Mouse (Mus musculus) midbrain, embryonic 15.5 days (tissue): Measurements from ENCODE around the gene Mmgt2. TPM values are rescaled to one million over a fixed set of nuclear protein-coding genes. Genes with fewer than 3 reads are reported as not detected.

ENCODE experiments used
- ATAC-seq: fragments of 200-750 bp; cut with Nextera tagmentation; replicated peaks from 2 replicates; pipeline ENCODE4 v1.8.0; 2017; ENCODE audit warnings: moderate TSS enrichment
- H3K27ac ChIP-seq: fragments of 300-500 bp; sonication (generic); 2 replicates; pipeline ENCODE4 v1.5.1; 2015; ENCODE audit warnings: mild to moderate bottlenecking, inconsistent platforms
- H3K27me3 ChIP-seq: fragments of 300-500 bp; sonication (generic); replicated peaks from 2 replicates; pipeline ENCODE4 v1.6.1; 2015; ENCODE audit warnings: inconsistent platforms
- H3K36me3 ChIP-seq: fragments of 300-500 bp; sonication (generic); replicated peaks from 2 replicates; pipeline ENCODE4 v1.6.1; 2015; ENCODE audit warnings: inconsistent platforms
- H3K4me1 ChIP-seq: fragments of 300-500 bp; sonication (generic); 2 replicates; pipeline ENCODE4 v1.6.1; 2015; ENCODE audit warnings: inconsistent platforms
- H3K4me2 ChIP-seq: fragments of 300-500 bp; sonication (generic); 2 replicates; pipeline ENCODE4 v1.6.1; 2015; ENCODE audit warnings: inconsistent platforms, mild to moderate bottlenecking, moderate library complexity
- H3K4me3 ChIP-seq: fragments of 300-500 bp; sonication (generic); 2 replicates; pipeline ENCODE4 v1.5.1; 2015; ENCODE audit warnings: mild to moderate bottlenecking, inconsistent platforms
- H3K9ac ChIP-seq: fragments of 300-500 bp; sonication (generic); 2 replicates; pipeline ENCODE4 v1.6.1; 2015; ENCODE audit warnings: mild to moderate bottlenecking, inconsistent platforms
- H3K9me3 ChIP-seq: fragments of 300-500 bp; sonication (generic); 2 replicates; pipeline ENCODE4 v1.6.1; 2016; ENCODE audit warnings: inconsistent platforms
- WGBS: fragments of 180-500 bp; shearing (Covaris S2); methylation state at CpG from one replicate; pipeline ENCODE4 v1.1.7; 2015; ENCODE audit warnings: mixed read lengths; 5-methylcytosine and 5-hydroxymethylcytosine counted together
- polyA plus RNA-seq: library from polyadenylated mRNA; unstranded; fragments of >200 nt; fragmentation: Nextera tagmentation; extraction: Ambion mirVana; gene quantifications from 2 replicates; pipeline ENCODE4 v1.2.1, GENCODE M21; 2015

The Mmgt2 gene
- polyA plus RNA-seq, 1 experiment from 2014 or later: 21.6 TPM

DNA sequence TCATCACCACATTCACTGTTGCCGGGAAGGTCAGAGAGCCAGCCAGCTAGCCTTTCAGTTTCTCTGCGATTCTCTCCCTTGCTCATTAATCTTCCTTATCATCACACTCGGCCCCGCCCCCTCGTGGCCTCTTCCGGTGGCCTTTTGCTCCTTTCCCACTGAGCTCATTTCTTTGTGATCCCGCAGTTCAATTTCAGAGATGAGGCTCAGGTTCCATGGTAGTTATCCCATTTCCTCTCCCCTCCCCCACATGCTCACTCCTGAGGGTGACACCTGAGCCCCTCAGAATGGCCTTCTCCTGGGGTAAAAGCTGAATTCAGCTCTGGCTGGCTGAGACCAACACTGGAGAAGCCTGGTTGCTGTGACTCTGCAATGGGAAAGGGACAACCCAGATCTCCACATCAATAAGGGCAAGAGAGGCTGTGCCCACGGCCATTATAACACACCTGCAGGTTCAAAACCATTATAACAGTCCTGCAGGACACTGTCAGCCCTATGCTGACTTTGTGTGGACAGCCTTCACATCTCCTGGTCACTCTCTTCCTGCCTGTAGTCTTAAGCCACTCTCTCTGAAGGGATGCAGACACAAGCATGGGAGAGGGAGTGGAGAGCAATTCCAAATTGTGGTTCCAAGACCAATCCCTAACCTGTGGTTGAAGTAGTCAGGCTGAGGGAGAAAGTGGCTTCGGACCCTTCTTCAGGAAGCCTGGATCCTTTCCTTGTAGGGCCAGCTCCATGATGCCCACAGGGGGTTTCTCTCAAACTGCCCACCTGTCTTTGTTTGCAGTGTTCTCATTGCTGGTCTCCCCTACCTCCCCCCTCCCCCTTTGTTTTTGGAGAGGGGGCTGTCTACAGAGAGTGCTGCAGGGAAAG lies 18.9 kb upstream of the Mmgt2 start:
- no peak overlapping the region for H3K4me3 ChIP-seq
- H3K4me2 ChIP-seq: peak overlapping the region; percentile 42; the same call in 1 of the 2 replicates
- H3K4me1 ChIP-seq: peaks cover 41% of the 10 kb centered on the region
- H3K9ac ChIP-seq: no peak overlapping the region; the same call in 1 of the 2 replicates
- H3K27me3 ChIP-seq: no peaks in the 10 kb centered on the region
- 4% methylated on average over 9 of the region's 9 CpGs for WGBS
- H3K36me3 ChIP-seq: no peaks in the 10 kb centered on the region
- peak overlapping the region; percentile 83 for H3K27ac ChIP-seq
- H3K9me3 ChIP-seq: no peaks in the 10 kb centered on the region
- ATAC-seq: peak; percentile 24; the same call in 1 of the 2 replicates

DNA sequence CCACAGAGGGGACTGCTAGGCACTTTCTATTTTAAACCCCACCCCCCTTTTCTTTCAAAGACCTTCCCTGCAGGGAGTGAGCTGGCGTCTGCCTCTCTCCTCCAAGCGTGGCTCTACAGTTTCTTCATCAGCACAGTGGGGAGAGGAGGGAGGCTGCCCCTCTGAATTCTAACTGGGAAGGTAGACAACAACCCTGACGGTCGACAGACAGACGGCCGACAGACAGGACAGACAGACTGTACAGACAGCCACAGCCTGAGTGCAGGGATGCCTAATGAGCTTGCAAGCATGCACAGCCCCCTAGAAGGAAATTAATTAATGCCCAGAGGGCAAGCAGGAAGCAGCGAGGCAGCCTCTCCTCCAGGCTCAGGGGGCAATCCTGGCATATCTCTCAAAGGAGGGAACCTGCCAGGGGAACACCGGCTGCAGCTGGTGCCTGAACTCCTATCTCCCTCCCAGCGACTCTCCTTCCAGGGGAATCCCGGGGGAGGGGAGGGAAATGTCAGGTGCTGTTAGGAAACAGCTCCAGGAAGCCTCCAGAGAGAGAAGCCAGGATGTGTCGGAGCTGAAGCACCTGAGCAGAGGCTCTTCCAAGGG lies 18.1 kb upstream of the Mmgt2 start:
- H3K9me3 ChIP-seq: no peaks in the 10 kb centered on the region
- ATAC-seq: peak; percentile 79
- H3K27me3 ChIP-seq: no peaks in the 10 kb centered on the region
- peak overlapping the region; percentile 42 for H3K4me2 ChIP-seq
- H3K4me1 ChIP-seq: peaks cover 35% of the 10 kb centered on the region
- H3K27ac ChIP-seq: peak overlapping the region; percentile 83
- peak overlapping the region; percentile 38 for H3K9ac ChIP-seq
- 4% methylated on average over 11 of the region's 11 CpGs for WGBS
- no peaks in the 10 kb centered on the region for H3K36me3 ChIP-seq
- H3K4me3 ChIP-seq: peak overlapping the region; percentile 10; the same call in 1 of the 2 replicates

DNA sequence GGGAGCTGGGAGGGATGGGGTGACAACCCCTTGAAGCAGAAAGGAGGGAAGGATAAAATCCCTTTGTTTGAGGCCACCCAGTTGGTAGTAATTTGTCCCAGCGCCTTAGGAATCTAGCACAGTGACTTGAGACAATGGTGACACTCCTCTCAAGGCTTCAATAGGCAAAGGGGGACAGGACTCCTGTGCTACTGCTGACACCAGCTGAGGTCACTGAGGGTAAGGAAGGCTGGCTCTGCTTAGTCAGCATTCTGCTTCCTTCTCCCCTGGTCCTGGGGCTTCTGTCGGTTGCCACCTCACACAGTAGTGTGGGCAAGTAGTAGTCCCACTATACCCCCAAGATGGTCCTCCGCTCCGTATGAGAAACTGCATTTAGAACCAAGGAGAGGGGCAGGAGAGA lies 17.3 kb upstream of the Mmgt2 start:
- Histone ChIP-seq H3K27ac (peak overlapping the region; percentile 83; the same call in 1 of the 2 replicates), H3K4me2 (no peak overlapping the region), H3K27me3 (no peaks in the 10 kb centered on the region), H3K9me3 (no peaks in the 10 kb centered on the region), H3K4me1 (peaks cover 35% of the 10 kb centered on the region), H3K36me3 (no peaks in the 10 kb centered on the region), H3K9ac (no peak overlapping the region), H3K4me3 (no peak overlapping the region)
- 34% methylated on average over 4 of the region's 4 CpGs for WGBS
- no peak for ATAC-seq

DNA sequence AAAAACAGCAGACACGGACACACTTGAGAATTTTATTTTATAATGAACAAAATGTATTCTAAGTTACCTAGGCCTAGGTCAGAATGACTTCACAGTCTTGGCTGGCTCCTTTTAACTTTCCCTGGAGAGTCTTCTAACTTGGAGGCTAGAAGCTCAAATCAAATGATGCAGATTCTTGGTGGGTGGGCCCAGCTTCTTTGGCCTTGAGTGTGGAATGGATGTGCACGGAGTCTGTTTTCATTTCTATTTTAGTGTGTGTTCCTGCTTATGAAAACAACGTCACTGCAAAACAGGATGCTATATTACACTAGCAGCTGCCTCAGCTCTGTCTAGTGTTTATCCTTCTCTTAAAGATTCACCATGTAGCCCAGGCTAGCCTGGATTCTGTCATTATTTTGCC lies 13.1 kb upstream of the Mmgt2 start:
- Histone ChIP-seq H3K9ac (no peak overlapping the region), H3K27me3 (no peaks in the 10 kb centered on the region), H3K4me2 (no peak overlapping the region), H3K36me3 (no peaks in the 10 kb centered on the region), H3K4me1 (peaks cover 10% of the 10 kb centered on the region), H3K9me3 (no peaks in the 10 kb centered on the region), H3K27ac (no peak overlapping the region), H3K4me3 (no peak overlapping the region)
- ATAC-seq: no peak
- 82% methylated on average over 3 of the region's 3 CpGs for WGBS

DNA sequence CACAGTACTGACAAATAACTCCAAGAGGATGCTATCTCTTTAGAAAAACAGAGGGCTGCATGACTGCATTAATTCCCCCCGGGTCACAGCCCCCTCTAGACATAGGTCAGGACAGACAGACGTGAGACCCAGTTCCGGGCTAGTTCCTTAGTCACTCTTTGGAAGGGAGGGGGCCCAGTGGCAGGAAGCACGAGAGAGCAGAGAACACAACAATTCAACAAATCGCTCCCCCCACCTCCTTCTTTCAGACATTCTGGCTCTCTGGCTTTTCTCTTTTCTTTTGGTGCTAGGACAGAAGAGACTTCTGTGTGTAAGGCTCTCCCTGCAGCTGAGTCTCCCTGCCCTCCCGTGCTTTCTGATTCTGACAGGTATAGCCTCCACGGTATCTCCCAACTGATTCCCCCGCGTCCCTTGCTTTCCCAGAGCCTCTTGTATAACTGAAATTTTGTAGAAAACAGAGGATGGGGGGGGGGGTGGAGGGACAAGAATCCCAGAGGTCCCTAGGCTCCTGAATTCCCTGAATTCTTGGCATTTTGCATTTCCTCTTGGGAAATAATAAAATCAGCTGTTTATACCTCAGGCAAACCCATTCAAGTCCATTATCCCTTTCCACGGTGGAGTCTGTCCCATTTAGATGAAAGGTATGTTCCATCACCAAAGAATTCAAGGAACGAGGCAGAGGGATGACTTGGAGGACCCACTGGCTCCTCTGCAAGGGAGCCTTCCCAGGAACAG lies 12.2 kb upstream of the Mmgt2 start:
- no peak overlapping the region for H3K27ac ChIP-seq
- H3K4me1 ChIP-seq: peaks cover 1% of the 10 kb centered on the region
- no peaks in the 10 kb centered on the region for H3K27me3 ChIP-seq
- H3K36me3 ChIP-seq: no peaks in the 10 kb centered on the region
- no peak for ATAC-seq
- H3K9me3 ChIP-seq: no peaks in the 10 kb centered on the region
- WGBS: 61% methylated on average over 11 of the region's 11 CpGs
- no peak overlapping the region for H3K4me3 ChIP-seq
- no peak overlapping the region for H3K9ac ChIP-seq
- H3K4me2 ChIP-seq: no peak overlapping the region

DNA sequence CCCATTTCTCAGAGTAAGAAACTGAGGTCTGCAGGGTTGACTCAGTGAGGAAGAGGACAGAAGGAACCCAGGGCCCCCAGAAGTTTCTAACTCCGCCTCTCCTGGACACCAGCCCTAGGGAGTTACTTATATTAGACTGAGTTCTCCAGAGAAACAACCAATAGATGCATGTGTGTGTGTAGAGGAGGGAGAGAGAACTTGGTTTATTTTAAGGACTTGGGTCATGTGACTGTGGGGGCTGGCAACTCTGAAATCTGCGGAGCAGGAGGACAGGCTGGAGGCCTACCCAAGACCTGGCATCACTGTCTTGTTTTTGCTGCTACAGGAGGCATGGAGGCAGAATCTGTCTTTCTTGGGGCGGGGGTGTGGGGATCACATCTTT lies 11.6 kb upstream of the Mmgt2 start:
- peaks cover 2% of the 10 kb centered on the region; the same call in 1 of the 2 replicates for H3K4me1 ChIP-seq
- no peak for ATAC-seq
- WGBS: 91% methylated on average over 3 of the region's 3 CpGs
- no peak overlapping the region for H3K9ac ChIP-seq
- H3K27me3 ChIP-seq: no peaks in the 10 kb centered on the region
- H3K27ac ChIP-seq: no peak overlapping the region
- H3K4me2 ChIP-seq: no peak overlapping the region
- no peak overlapping the region for H3K4me3 ChIP-seq
- no peaks in the 10 kb centered on the region for H3K9me3 ChIP-seq
- H3K36me3 ChIP-seq: no peaks in the 10 kb centered on the region

DNA sequence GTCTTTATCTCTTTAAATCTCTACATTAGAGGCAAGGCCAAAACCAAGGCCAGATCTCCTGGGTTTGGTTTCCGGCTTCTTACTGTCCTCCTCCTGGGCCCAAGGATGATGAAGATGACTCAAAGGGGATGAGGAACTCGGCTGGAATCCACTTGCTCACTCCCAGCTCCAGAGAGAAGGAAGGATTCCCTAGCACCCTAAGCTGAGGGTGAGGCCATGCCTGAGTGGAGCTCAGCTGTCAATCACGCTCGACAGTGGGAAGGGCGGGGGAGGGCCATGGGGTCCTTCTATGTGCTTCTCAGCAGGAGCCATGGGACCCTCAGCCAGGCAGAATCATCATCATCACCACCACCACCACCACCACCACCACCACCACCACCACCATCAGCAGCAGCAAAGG lies 11.1 kb upstream of the Mmgt2 start:
- Histone ChIP-seq H3K4me2 (no peak overlapping the region), H3K36me3 (no peaks in the 10 kb centered on the region), H3K9me3 (no peaks in the 10 kb centered on the region), H3K4me1 (peaks cover 4% of the 10 kb centered on the region; the same call in 1 of the 2 replicates), H3K27ac (no peak overlapping the region), H3K27me3 (no peaks in the 10 kb centered on the region), H3K4me3 (no peak overlapping the region), H3K9ac (no peak overlapping the region)
- no peak for ATAC-seq
- 76% methylated on average over 5 of the region's 5 CpGs for WGBS

DNA sequence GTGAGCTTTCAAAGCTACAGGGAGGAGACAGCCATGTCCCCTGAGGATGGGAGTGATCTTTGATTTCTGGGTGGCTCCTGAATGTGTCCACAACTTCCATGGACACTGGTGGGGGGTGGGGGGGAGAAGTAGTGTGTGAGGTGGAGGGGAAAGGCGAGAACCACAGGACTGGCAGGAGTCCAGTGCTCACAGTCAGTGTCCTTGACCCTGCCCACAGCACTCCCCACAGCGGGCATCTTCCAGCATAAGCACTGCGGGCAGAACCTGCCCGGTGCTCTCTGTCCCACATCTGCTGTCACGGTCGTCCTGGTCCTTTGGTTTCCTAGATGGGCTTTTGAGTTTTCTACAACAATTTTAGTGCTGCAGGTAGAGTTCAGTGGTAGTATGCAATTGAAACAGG lies 10.7 kb upstream of the Mmgt2 start:
- no peaks in the 10 kb centered on the region for H3K27me3 ChIP-seq
- no peaks in the 10 kb centered on the region for H3K9me3 ChIP-seq
- WGBS: 77% methylated on average over 6 of the region's 6 CpGs
- H3K9ac ChIP-seq: no peak overlapping the region
- H3K4me2 ChIP-seq: no peak overlapping the region
- no peak overlapping the region for H3K27ac ChIP-seq
- no peak overlapping the region for H3K4me3 ChIP-seq
- no peaks in the 10 kb centered on the region for H3K36me3 ChIP-seq
- H3K4me1 ChIP-seq: peaks cover 4% of the 10 kb centered on the region; the same call in 1 of the 2 replicates
- ATAC-seq: no peak

DNA sequence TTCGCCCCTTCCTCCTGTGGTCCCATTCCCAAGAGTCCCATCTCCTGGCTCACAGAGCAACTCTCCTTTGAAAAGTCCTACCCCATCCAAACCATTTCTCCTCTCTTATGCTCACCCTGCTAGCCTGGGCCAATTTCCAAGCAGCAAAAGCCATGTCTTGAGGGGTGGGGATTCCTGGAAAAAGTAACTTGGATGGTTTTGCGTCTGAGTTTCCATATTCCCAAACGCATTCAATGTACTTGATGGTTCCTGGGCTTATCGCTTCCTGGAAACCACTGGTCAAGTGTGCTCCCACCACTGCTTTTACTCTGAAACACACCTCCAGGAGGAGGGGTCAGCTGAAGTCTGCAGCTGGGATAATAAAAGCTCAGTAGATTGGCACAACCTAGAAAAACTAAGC lies 10.1 kb upstream of the Mmgt2 start:
- Histone ChIP-seq H3K27ac (no peak overlapping the region), H3K4me2 (no peak overlapping the region), H3K4me3 (no peak overlapping the region), H3K9ac (no peak overlapping the region), H3K36me3 (no peaks in the 10 kb centered on the region), H3K9me3 (no peaks in the 10 kb centered on the region), H3K4me1 (peaks cover 8% of the 10 kb centered on the region), H3K27me3 (no peaks in the 10 kb centered on the region)
- ATAC-seq: no peak
- WGBS: 96% methylated on average over 4 of the region's 4 CpGs

DNA sequence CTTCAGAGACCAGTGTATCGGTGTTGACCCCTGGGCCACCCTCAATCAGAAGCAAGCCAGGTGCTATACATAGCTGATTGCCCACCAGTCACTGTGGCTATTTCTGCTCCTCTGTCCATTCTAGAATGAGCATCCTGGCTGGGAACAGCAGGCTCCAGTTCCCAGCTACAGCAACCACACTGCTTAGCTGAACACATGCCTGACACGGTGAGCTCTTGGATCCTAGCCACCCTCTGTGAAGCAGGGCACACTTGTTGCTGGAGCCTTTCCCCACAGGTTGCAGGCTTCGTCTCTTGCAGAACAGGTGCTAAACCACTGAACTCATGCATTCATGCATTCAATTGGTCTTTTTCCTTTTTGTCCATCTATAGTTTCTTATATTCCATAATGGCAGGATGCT lies 8.1 kb upstream of the Mmgt2 start:
- no peaks in the 10 kb centered on the region for H3K27me3 ChIP-seq
- H3K36me3 ChIP-seq: no peaks in the 10 kb centered on the region
- no peak overlapping the region for H3K4me2 ChIP-seq
- ATAC-seq: no peak
- 72% methylated on average over 3 of the region's 3 CpGs for WGBS
- H3K4me1 ChIP-seq: peaks cover 24% of the 10 kb centered on the region
- H3K4me3 ChIP-seq: no peak overlapping the region
- no peak overlapping the region for H3K9ac ChIP-seq
- H3K27ac ChIP-seq: no peak overlapping the region
- no peaks in the 10 kb centered on the region for H3K9me3 ChIP-seq

DNA sequence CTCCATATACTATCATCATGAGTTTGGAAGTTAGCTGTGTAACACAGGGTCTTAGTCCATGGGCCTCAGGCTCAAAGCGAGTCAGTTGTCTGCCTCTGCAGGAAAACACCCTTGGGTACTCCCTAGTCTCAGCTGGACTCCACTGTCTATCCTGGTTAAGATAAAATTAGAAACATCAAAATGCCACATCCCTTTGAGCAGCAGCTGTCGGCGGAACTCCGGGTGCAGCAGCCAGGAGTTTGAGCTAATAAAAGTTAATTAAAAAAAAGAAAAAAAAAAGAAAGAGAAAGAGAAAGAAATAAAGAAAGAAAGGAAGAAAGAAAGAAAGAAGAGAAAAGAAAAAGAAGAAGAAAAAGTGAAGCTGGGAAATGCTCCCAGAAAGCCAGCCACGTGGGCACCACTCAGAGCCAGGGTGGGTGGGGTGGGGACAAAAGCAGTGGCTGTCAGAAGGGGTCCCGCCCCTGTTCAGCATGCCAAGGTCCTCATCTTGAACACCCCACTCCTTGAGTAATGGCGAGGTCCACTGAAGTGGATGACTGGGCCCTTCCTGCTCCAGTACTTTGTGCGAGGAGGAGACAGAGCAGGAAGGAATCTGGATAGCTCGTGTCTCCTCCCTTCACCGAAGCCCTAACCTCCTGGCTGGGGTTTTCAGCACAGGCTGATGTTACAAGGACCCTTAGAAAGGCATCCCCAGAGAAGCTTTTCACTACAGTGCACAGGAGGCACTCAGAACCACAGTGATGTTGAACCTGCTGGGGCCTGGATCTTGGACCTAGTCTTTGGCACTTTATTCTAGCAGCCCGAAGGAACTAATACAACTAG lies 6.2 kb upstream of the Mmgt2 start:
- Histone ChIP-seq H3K9ac (no peak overlapping the region), H3K27me3 (no peaks in the 10 kb centered on the region), H3K4me2 (no peak overlapping the region), H3K4me1 (peaks cover 43% of the 10 kb centered on the region), H3K27ac (no peak overlapping the region), H3K36me3 (no peaks in the 10 kb centered on the region), H3K9me3 (no peaks in the 10 kb centered on the region), H3K4me3 (no peak overlapping the region)
- WGBS: 58% methylated on average over 11 of the region's 11 CpGs
- no peak for ATAC-seq
